Mouse (Mus musculus) forebrain, embryonic 11.5 days (tissue): ENCODE results near the gene Opn5. TPM values are rescaled to one million over a fixed set of nuclear protein-coding genes. Genes with fewer than 3 reads are reported as not detected.

Experiments used
- ATAC-seq: fragments of 200-750 bp; cut with Nextera tagmentation; replicated peaks from 2 replicates; pipeline ENCODE4 v1.8.0; 2017; ENCODE audit warnings: moderate TSS enrichment; ENCODE audit not compliant: low FRiP score
- DNase-seq: peaks from one replicate; pipeline ENCODE4 v3.0.0-alpha.2; 2017; ENCODE audit warnings: low spot score
- H3K27ac ChIP-seq: fragments of 300-500 bp; sonication (generic); 2 replicates; pipeline ENCODE4 v1.5.1; 2014; ENCODE audit warnings: low read depth, low read length
- H3K27me3 ChIP-seq: fragments of 300-500 bp; sonication (generic); 2 replicates; pipeline ENCODE4 v1.6.1; 2014; ENCODE audit warnings: mild to moderate bottlenecking, low read length, mixed read lengths; ENCODE audit not compliant: control insufficient read depth, insufficient read depth
- H3K36me3 ChIP-seq: fragments of 300-500 bp; sonication (generic); 2 replicates; pipeline ENCODE4 v1.6.1; 2014; ENCODE audit warnings: mild to moderate bottlenecking, low read length, moderate library complexity, mixed read lengths; ENCODE audit not compliant: control insufficient read depth, insufficient read depth
- H3K4me1 ChIP-seq: fragments of 300-500 bp; sonication (generic); replicated peaks from 2 replicates; pipeline ENCODE4 v1.6.1; 2014; ENCODE audit warnings: low read length, mixed read lengths; ENCODE audit not compliant: control insufficient read depth, insufficient read depth
- H3K4me2 ChIP-seq: fragments of 300-500 bp; sonication (generic); 2 replicates; pipeline ENCODE4 v1.6.1; 2014; ENCODE audit warnings: low read depth, mild to moderate bottlenecking, low read length, moderate library complexity, mixed read lengths; ENCODE audit not compliant: severe bottlenecking
- H3K4me3 ChIP-seq: fragments of 300-500 bp; sonication (generic); 2 replicates; pipeline ENCODE4 v1.5.1; 2014; ENCODE audit warnings: low read depth, low read length
- H3K9ac ChIP-seq: fragments of 300-500 bp; sonication (generic); 2 replicates; pipeline ENCODE4 v1.6.1; 2014; ENCODE audit warnings: low read length
- H3K9me3 ChIP-seq: fragments of 300-500 bp; sonication (generic); 2 replicates; pipeline ENCODE4 v1.6.1; 2016; ENCODE audit warnings: low read length, mixed read lengths; ENCODE audit not compliant: control insufficient read depth
- WGBS: fragments of 180-500 bp; shearing (Covaris S2); extraction: QIAGEN DNeasy Blood & Tissue Kit; methylation state at CpG from one replicate; pipeline ENCODE4 v1.1.7; 2014; 5-methylcytosine and 5-hydroxymethylcytosine counted together
- polyA plus RNA-seq: library from polyadenylated mRNA; unstranded; fragments of >200 nt; fragmentation: Nextera tagmentation; extraction: Ambion mirVana; gene quantifications from 2 replicates; pipeline ENCODE4 v1.2.1, GENCODE M21; 2014

Opn5 gene
- polyA plus RNA-seq, 1 experiment from 2014 or later = not detected

GRCm38 (mm10) chr17:42509356-42510262 lies 101.6 kb downstream of the Opn5 start:
- no peak for DNase-seq
- H3K27ac ChIP-seq = no peak overlapping the region
- no peaks in the 10 kb centered on the region for H3K36me3 ChIP-seq
- no peaks in the 10 kb centered on the region for H3K27me3 ChIP-seq
- ATAC-seq = no peak
- H3K9ac ChIP-seq = no peak overlapping the region
- WGBS = 78% methylated on average over 9 of the region's 9 CpGs
- H3K4me3 ChIP-seq = no peak overlapping the region
- no peaks in the 10 kb centered on the region for H3K9me3 ChIP-seq
- H3K4me1 ChIP-seq = no peaks in the 10 kb centered on the region
- no peak overlapping the region for H3K4me2 ChIP-seq

Other genes starting within 250 kb of the Opn5 start
- not detected in 2 replicates for gene Adgrf4, start 80.9 kb upstream of the Opn5 start, polyA plus RNA-seq
- gene Adgrf2, start 130.8 kb upstream of the Opn5 start, polyA plus RNA-seq = 0.07 TPM in 1 of 2 replicates, not detected in the other